Mouse (Mus musculus) thymus, adult 2 months (tissue): ENCODE data around the gene Tti1. TPM values are rescaled to one million over a fixed set of nuclear protein-coding genes. Genes with fewer than 3 reads are reported as not detected.

ENCODE experiments used
- DNase-seq: peaks from one replicate; pipeline ENCODE4 v3.0.0; 2021
- H3K27ac ChIP-seq: fragments of 200-500 bp; 2 replicates; pipeline ENCODE4 v1.5.1; 2012; ENCODE audit warnings: low read length, control low read depth; ENCODE audit not compliant: control insufficient read depth, insufficient read depth
- H3K27me3 ChIP-seq: fragments of 200-500 bp; 2 replicates; pipeline ENCODE4 v1.6.1; 2012; ENCODE audit warnings: mild to moderate bottlenecking, low read length, moderate library complexity, mixed read lengths; ENCODE audit not compliant: control insufficient read depth, insufficient read depth
- H3K36me3 ChIP-seq: fragments of 200-500 bp; 2 replicates; pipeline ENCODE4 v1.6.1; 2012; ENCODE audit warnings: mild to moderate bottlenecking, low read length, moderate library complexity; ENCODE audit not compliant: control insufficient read depth, insufficient read depth
- H3K4me1 ChIP-seq: fragments of 200-500 bp; replicated peaks from 2 replicates; pipeline ENCODE4 v1.6.1; 2012; ENCODE audit warnings: low read length; ENCODE audit not compliant: control insufficient read depth, insufficient read depth
- H3K4me3 ChIP-seq: fragments of 200-500 bp; 2 replicates; pipeline ENCODE4 v1.5.1; 2012; ENCODE audit warnings: mild to moderate bottlenecking, low read length, control low read depth, moderate library complexity; ENCODE audit not compliant: control insufficient read depth, insufficient read depth
- CTCF ChIP-seq: fragments of 200-500 bp; IDR thresholded peaks from 2 replicates; pipeline ENCODE4 v1.5.1; 2012; ENCODE audit warnings: mild to moderate bottlenecking, control low read depth, low read length, moderate library complexity, borderline replicate concordance; ENCODE audit not compliant: control insufficient read depth, poor library complexity, insufficient read depth; ENCODE audit errors: extremely low read depth
- POLR2A ChIP-seq: fragments of 200-500 bp; IDR thresholded peaks from 2 replicates; pipeline ENCODE4 v1.6.1; 2012; ENCODE audit warnings: mild to moderate bottlenecking, low read length, control low read depth, moderate library complexity; ENCODE audit not compliant: control insufficient read depth, poor library complexity, insufficient read depth; ENCODE audit errors: extremely low read depth
- WGBS: fragments of 180-500 bp; shearing (Covaris S2); methylation state at CpG from one replicate; pipeline ENCODE4 v1.1.7; 2018; 5-methylcytosine and 5-hydroxymethylcytosine counted together
- polyA plus RNA-seq: library from polyadenylated mRNA; depleted of rRNA; stranded (reverse); fragments of >200 nt; gene quantifications from 2 replicates; pipeline ENCODE4 v1.2.3, GENCODE M21; 2012

Gene Tti1
- polyA plus RNA-seq, 1 experiment: 37.6 TPM

GRCm38 (mm10) chr2:157983276-157983675 is 45.0 kb downstream of the Tti1 start:
- DNase-seq: no peak
- H3K4me1 ChIP-seq: no peaks in the 10 kb centered on the region
- H3K36me3 ChIP-seq: no peaks in the 10 kb centered on the region
- TF ChIP-seq POLR2A (no peak), CTCF (no peak)
- no peak overlapping the region for H3K4me3 ChIP-seq
- WGBS: 97% methylated on average over 4 of the region's 4 CpGs
- no peak overlapping the region for H3K27ac ChIP-seq
- no peaks in the 10 kb centered on the region for H3K27me3 ChIP-seq

- H3K27ac ChIP-seq: no peak overlapping the region
- no peak for TF ChIP-seq CTCF
- TF ChIP-seq POLR2A: no peak
- DNase-seq: no peak
- H3K36me3 ChIP-seq: no peaks in the 10 kb centered on the region
- H3K27me3 ChIP-seq: no peaks in the 10 kb centered on the region
- WGBS: 97% methylated on average over 3 of the region's 3 CpGs
- no peak overlapping the region for H3K4me3 ChIP-seq
- no peaks in the 10 kb centered on the region for H3K4me1 ChIP-seq
Measured at GRCm38 (mm10) chr2:157982727-157983126, 45.5 kb downstream of the Tti1 start.

GRCm38 (mm10) chr2:157979241-157979640 is 49.0 kb downstream of the Tti1 start:
- no peak for DNase-seq
- WGBS: 89% methylated on average over 5 of the region's 5 CpGs

GRCm38 (mm10) chr2:157975595-157975994 is 52.6 kb downstream of the Tti1 start:
- Histone ChIP-seq H3K27ac (no peak overlapping the region), H3K4me3 (no peak overlapping the region), H3K4me1 (no peaks in the 10 kb centered on the region), H3K36me3 (no peaks in the 10 kb centered on the region), H3K27me3 (peaks cover 3% of the 10 kb centered on the region; the same call in 1 of the 2 replicates)
- WGBS: 9% methylated on average over 7 of the region's 7 CpGs
- no peak for DNase-seq
- TF ChIP-seq POLR2A (no peak), CTCF (no peak)

More at GRCm38 (mm10) chr2:157979241-157979640, 49.0 kb downstream of the Tti1 start:
- Histone ChIP-seq H3K4me1 (no peaks in the 10 kb centered on the region), H3K36me3 (no peaks in the 10 kb centered on the region), H3K4me3 (no peak overlapping the region), H3K27ac (no peak overlapping the region), H3K27me3 (peaks cover 3% of the 10 kb centered on the region; the same call in 1 of the 2 replicates)
- no peak for TF ChIP-seq CTCF
- TF ChIP-seq POLR2A: no peak

- H3K27ac ChIP-seq: no peak overlapping the region
- TF ChIP-seq CTCF (no peak), POLR2A (no peak)
- WGBS: 9% methylated on average over 23 of the region's 23 CpGs
- H3K4me1 ChIP-seq: no peaks in the 10 kb centered on the region
- no peaks in the 10 kb centered on the region for H3K36me3 ChIP-seq
- H3K4me3 ChIP-seq: no peak overlapping the region
- no peak for DNase-seq
- H3K27me3 ChIP-seq: peaks cover 3% of the 10 kb centered on the region; the same call in 1 of the 2 replicates
Measured at GRCm38 (mm10) chr2:157974604-157975501, 53.4 kb downstream of the Tti1 start.

GRCm38 (mm10) chr2:157970669-157971068 is 57.6 kb downstream of the Tti1 start:
- WGBS: 0% methylated on average over 3 of the region's 3 CpGs
- peak; percentile 24 for DNase-seq

More at GRCm38 (mm10) chr2:157970669-157971068, 57.6 kb downstream of the Tti1 start:
- Histone ChIP-seq H3K4me1 (no peaks in the 10 kb centered on the region), H3K36me3 (no peaks in the 10 kb centered on the region), H3K27me3 (peaks cover 3% of the 10 kb centered on the region; the same call in 1 of the 2 replicates), H3K27ac (no peak overlapping the region), H3K4me3 (no peak overlapping the region)
- TF ChIP-seq POLR2A (no peak), CTCF (no peak)
